Mouse (Mus musculus): ENCODE results near the gene Hoxb6. TPM values are rescaled to one million over a fixed set of nuclear protein-coding genes. Genes with fewer than 3 reads are reported as not detected.

Gene Hoxb6
- total RNA-seq, 2 experiments from 2014 or later: not detected

DNA sequence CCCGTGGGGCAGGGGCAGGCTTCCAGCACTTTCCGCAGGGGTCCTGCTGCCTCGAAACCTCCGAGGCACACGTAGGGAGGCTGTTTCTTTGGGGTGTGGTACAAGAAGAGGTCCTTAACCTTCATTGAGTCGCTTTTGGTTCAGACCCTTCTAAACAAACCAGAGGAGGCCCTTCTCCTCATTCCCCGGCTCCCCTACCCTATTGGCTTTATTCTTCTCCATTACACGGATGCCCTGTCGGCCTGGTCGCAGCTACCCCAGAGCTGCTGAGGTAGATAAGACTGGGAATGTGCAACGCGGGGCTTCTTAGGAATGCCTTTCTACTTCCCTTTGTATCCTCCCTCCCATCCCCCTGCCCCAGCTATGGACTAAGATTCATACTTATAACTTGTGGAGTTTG is 34.4 kb downstream of the Hoxb6 start:
- DNase-seq: no peak
- intact Hi-C loops (cut with DNase I): no loop called here

DNA sequence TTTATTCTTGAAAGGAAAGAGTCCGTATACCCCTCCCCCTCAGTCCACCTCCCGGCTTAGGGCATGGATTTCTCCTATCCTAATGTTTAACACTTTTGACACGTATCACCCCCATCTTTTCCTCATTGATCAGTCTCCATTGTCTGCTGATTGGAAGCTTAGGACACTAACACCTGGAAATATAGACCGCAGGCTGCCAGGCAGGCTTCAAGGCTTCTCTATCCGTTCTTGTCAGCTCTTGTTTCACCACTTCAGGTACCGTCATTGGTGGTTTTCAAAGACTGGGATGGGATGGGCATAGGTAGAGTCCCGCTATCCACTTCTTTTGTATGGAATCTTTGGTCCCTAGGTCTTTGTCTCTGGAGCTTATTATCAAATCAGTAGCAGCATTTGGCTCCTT is 34.8 kb downstream of the Hoxb6 start:
- DNase-seq: no peak
- intact Hi-C loops (cut with DNase I): no loop called here

DNA sequence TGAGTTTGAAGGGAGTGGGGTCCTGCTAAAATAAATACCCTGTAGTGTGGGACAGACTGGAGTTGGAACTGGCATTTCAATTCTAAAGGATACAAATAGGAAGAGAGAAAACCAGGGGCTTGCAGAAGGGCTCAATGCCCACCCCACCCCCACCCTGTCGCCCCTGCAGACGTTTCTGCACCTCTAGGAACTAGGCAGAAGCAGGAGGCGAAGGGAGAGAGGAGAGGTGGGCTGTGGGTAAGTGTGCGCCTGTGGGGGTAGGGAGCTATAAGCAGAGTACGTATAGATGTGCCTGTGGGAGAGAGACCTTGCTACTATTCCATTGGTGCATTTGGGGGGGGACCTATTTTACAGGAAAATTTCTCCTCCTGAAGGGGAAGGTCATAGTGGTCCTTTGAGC is 35.5 kb downstream of the Hoxb6 start:
- no peak for DNase-seq
- intact Hi-C loops (cut with DNase I): no loop called here

DNA sequence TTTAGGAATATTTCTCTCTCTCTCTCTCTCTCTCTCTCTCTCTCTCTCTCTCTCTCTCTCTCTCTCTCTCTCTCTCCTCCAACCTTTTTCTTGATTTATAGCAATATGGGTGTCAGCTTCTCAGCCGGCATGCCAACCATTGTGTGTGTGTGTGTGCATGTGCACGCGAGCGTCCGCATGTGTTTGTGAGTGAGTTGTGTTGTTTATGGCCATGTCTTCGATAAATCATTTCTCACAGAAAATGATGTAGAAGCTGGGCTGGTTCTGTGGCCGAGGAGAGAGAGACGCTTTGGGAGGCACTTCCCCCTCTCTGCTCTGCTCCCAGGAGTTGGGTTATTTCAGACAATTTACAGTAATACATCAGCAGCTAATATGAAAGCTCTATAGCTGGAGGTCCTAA is 36.3 kb downstream of the Hoxb6 start:
- intact Hi-C loops (cut with DNase I): no loop called here
- no peak for DNase-seq

DNA sequence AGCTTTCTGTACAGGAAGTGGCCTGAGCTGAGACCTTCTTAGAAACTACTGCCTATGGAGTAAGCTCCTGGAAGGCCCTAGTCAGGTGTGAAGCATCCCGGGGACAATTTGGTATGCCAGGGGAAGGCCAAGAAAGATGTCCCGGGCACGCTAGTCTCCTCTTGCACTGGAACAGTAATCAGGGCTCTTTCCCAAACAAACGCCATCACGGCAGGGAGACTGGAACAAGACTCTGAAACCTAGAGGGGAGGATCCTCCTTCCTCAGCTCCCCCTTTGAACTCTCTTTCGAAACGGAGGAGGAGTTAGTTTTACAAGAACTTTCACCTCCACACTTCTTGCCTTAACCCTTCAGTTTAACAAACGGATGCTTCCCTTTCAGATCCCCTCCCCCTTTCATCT is 39.8 kb downstream of the Hoxb6 start:
- no peak for DNase-seq
- intact Hi-C loops (cut with DNase I): no loop called here

DNA sequence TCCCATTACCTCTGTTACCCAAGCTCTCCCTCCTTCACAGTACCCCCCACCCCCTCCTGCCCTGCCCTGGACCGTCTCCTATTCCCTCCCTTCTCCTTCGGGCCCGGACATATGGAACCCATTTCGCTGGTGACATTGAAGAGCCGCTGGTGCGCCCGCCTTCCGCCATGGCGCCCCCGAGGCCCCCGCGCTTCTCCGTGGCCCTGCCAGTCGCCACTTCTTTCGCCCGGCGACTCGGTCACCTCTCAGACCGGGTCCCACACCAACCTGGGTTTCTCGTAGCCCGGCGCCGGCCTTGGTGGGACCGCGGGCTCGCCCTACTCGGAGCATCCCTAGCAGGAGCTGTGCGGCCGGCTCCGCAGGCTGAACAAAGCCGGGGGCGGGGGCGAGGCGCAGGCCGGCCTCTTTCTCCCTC is 40.3 kb downstream of the Hoxb6 start:
- DNase-seq: no peak
- intact Hi-C loops (cut with DNase I): no loop called here

DNA sequence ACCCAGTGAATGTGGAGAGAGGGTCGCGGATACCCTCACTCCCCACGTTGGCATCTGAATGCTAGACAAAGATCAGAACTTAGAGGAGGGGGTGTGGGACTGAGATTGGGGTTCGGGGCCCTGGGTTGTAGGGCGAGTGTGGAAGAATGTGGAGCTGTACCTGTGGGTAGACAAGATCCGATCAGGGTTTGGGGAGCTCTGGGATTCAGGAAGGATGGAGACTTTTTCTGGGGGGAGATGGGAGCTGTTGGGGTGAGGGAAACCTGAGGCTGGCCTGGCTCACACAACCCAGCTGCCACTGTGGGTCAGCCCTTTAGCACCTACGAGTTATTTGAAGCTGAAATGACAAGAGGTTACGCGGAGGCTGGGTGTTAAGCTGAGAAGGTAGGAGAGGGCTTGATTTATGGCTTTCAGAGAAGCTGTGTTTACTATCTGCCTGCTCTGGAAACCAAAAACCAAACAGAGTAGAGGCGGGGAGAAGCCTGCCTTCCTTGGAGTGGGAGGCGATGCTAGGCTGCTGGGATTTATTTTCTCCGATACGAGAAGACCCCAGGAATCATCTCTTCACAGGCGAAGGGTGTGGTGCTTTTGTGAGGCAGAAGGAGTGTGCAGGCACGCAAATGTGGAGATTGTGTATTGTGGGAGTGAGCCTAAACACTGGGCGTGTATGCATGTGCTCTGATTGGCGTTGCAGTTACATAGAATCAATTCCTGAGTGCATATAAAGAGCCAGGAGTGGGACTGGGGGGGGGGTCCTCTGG is 41.1 kb downstream of the Hoxb6 start:
- intact Hi-C loops (cut with DNase I): no loop called here
- no peak for DNase-seq

DNA sequence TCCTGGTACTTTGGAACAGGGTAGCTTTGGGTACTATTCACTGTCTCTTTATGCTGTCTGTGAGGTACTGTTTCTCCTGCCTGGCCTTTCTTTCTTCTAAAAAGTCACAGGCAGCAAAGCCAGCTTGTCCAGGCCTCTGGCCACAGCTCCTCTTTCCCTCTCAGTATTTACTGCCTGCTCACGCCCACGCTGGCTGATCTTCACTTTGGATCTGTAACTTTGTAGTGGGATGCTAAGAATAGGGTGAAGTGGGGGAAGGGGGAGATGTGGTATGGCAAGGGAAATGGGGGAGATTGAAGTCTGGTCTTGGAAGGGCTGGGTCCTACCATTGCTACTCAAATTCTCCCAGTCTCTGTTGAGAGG is 41.7 kb downstream of the Hoxb6 start:
- no peak for DNase-seq
- intact Hi-C loops (cut with DNase I): no loop called here

DNA sequence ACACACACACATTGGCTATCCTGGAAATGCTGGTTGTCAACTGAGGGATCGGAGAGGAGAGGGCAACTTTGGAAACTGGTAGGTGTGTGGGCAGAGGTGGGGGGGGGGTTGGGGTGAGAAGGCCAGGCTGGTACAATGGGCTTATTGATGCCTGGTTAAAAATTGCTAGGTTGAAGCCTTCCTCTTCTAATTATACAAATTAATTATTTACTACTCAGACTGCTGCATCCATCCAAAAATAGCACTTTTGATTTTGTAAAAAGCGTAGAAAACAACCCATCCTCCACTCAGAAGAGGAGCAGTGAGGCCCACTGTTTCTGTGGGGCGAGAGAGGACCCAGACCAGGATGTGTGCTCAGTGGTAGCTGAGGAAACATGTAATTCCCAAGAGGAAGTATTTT is 42.7 kb downstream of the Hoxb6 start:
- DNase-seq: no peak
- intact Hi-C loops (cut with DNase I): no loop called here

DNA sequence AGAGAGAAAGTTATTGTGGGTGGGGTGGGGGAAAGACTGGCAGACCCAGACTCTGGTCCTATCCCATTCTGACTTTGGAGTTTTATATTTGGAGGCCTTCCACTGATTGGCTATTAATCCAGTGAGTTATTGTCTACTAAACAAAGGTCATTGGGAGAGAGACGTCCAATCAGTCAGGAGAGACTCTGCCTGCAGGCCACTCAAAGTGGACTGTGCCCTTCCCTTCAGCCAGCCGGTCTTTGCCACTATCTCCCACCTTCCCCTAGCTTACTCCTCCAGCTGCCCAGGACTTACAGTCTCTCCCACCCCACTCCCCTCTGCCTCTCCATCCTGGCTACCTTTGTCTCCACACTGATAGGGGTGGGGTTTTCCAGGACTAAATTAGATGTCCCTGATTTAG is 44.3 kb downstream of the Hoxb6 start:
- DNase-seq: no peak
- intact Hi-C loops (cut with DNase I): no loop called here

DNA sequence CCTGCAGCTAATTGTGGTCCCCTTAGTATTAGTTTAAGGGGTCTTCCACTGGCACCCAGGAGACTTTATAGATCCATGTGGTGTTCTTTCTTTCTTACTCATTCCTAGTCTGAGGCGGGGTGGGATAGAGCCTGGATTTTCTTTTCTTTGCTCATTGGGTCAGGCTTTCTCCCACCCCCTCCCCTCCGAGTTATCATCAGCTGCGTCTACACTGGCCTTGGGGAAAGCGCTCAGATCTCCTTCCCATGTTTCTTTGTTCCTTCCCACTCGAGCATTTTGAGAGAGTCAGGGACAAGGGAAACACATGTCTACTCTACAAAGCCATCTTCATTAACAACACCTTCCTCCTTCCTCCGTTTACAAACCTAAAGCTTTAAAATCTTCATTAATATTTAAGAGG is 44.8 kb downstream of the Hoxb6 start:
- intact Hi-C loops (cut with DNase I): no loop called here
- DNase-seq: no peak

DNA sequence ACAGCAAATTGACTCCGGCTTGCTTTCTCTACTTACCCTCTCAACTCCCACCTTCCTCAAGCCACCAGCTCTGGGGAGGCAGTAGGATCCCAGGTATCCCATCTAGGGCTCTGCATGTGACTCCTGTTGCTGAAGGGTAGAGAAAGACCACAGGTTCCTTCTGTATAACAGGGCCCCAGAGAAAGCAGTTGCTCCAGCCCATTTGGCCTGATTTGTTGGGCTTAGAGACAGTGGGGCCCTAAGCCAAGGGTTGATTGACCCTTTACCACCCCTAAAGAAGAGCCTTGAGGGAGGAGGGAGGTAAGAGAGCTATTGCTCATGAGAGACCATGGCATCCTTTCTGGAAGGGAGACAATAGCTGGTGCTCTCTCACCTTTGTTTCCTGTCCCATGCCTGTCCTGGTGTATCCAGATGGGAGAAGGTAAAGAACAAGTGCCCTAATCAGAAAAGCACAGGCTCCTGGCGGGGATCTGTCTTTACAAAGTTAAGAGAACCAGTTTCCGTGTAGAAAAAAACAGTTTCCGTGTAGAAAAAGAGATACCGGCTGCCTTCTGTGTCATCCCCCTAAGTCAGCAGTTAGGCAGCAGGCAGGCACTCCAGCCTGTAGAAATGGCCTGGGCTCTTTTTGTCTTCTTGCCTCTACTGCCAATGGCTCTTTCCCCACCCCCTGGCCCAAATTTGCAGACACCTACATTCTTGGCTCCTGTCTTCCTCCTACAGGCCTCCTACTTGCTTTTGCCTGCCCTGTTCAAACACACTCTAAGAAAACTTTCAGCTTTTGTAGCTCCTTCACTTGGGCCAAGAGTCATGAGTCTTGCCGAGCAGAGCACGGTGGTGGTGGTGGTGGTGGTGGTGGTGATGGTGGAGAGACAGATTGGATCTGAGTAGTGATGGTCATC is 46.9 kb downstream of the Hoxb6 start:
- intact Hi-C loops (cut with DNase I): no loop called here
- DNase-seq: no peak

DNA sequence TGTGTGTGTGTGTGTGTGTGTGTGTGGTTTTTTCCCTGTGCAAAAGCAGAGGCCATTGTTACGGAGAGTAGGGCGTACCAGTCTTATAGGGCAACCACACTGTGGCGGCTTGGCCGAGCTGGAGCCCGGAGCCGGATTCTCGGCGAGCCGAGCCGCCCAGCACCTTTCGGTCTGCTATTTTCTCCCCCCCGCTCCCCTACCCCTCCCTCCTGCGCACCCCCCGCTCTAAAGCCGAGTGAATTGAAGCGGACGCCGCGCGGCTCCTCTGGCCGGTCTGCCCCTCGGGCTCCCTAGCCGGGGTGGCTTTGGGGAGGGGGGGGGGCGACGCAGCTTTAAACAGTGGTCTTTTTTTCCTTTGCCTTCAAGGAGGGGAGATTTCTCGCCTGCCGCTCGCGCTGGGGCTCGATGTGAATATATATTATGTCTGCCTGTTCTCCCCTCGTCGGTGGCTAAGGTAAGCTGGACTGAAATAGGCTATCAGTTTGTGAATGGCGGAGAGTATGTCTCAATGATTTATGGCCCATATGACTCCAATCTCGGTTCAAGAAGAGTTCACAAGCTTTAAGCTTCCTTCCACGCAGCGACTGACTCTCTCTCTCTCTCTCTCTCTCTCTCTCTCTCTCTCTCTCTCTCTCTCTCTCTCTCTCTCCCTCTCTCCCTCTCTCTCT is 48.6 kb downstream of the Hoxb6 start:
- intact Hi-C loops (cut with DNase I): no loop called here
- DNase-seq: no peak

DNA sequence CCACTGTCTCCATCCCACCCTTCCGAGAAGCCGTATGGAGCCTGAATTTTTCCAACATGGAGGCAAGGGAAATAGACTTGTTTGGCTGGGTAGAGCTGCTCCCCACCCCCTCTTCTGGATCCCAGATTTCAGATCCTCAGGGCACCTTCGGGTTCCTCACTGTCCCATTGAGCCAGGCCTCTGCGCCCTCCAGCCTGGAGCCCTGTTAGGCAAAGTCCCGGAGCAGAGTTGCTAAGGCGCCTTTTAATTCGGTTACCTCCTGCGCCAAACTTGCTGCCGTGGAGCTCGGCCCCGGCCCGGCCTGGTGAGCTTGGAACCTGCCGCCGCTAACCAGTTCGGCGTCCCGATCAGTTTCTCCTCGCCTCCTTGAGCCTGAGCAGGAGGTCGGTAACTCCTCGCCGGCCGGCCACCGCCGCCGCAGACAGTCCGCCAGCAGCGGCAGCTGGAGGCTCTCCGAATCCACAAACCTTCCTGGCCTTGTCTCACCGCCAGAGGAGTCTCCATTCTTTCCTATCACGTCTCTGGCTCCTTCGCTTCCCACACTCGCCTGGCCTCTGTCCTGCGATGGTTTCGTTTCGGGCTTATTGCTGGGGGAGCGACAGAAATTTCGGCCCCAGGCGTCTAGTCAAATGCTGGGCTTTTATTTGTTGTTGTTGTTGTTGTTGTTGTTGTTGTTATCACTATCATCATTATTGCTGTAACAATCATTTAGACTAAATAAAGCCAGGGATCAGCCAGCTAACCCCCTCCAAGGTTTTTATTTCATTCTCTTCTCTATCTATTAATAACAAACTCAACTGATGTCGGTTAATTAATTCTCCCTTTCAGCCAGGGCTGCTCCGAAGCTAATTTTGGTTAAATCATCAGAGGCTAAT is 49.7 kb downstream of the Hoxb6 start:
- peak; percentile 47 to 62 for DNase-seq
- intact Hi-C loops (cut with DNase I): no loop called here

DNA sequence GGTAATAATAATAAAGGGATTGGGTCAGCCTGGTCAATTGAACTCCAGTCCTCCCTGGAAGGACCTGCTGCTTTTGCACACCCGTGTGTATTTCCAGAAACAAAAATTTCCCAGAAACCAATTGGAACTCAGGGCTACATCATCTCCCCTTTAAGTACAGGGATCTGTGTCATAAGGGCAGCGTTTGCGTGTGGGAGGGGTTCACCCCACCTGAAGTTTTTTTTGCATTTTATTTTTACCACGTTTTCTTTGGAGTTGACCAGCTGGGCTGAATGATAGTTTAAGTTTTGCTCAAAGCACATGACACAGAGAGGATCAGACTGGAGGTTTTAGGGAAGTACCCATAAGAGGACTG is 50.3 kb downstream of the Hoxb6 start:
- intact Hi-C loops (cut with DNase I): no loop called here

DNA sequence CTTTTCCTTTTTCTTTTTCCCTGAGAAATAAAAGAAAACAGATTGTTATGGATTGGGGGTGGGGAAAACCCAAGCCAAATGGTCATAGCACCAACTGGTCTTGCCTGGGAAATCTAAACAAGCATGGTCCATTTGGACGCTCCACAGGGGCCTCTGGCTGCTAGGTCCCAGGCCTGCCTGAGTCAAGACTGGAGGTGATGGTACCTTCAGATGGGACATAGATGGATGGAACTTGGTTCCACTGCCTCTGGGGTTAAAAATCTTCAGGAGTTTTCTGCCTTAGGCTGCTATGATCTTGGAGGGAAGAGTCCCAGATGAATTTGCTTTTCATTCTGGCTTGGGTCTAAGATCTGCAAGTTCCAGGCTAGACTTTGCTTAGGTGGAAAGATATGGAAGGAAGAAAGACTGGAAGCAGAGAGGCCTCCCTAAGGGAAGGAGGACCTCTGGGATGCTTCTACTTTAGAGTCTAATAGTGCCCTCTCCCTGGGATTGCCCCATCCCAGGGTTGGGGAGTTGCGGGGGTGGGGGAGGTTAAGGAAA is 51.0 kb downstream of the Hoxb6 start:
- intact Hi-C loops (cut with DNase I): no loop called here
- DNase-seq: no peak

More for the DNA sequence above, 50.3 kb downstream of the Hoxb6 start:
- DNase-seq: no peak

DNA sequence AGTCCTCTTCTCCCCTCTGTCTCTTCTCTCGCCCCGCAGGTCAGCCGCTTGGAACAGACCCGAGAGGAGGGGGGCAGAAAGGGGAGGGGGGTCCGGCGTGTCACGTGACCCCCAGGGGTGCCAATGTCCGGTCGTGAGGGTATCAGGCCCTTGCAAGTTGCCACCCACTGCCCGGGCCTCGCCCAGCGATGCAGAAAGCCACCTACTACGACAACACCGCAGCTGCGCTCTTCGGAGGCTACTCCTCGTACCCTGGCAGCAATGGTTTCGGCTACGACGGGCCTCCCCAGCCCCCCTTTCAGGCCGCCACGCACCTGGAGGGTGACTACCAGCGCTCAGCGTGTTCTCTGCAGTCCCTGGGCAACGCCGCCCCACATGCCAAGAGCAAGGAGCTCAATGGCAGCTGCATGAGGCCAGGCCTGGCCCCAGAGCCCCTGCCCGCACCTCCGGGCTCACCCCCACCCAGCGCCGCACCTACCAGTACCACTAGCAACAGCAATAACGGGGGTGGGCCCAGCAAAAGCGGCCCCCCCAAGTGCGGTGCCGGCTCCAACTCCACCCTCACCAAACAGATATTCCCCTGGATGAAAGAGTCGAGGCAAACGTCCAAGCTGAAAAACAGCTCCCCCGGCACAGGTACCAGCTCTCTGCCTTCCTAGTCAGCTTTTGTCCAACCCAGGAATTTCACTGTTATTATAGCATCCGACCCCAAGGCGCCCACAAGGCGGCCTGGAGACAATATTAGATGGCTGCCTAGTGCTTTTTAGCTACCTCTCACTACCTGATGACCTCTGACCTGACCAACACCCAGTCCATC is 52.0 kb downstream of the Hoxb6 start:
- intact Hi-C loops (cut with DNase I): no loop called here
- no peak for DNase-seq

DNA sequence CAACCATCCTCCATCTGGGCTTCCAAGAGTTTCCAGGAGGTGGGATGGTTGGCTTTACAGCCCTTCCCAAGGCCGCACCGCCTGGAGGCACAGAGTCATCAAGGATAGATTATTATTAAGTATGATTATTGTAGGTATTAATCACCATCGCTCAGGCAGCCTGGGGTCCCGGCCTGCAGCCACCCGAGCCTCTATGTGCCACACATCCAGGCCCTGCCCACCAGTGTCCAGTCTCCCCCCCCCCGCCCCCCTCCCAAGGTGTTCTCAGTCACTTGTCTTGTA is 52.5 kb downstream of the Hoxb6 start:
- DNase-seq: no peak
- intact Hi-C loops (cut with DNase I): no loop called here

DNA sequence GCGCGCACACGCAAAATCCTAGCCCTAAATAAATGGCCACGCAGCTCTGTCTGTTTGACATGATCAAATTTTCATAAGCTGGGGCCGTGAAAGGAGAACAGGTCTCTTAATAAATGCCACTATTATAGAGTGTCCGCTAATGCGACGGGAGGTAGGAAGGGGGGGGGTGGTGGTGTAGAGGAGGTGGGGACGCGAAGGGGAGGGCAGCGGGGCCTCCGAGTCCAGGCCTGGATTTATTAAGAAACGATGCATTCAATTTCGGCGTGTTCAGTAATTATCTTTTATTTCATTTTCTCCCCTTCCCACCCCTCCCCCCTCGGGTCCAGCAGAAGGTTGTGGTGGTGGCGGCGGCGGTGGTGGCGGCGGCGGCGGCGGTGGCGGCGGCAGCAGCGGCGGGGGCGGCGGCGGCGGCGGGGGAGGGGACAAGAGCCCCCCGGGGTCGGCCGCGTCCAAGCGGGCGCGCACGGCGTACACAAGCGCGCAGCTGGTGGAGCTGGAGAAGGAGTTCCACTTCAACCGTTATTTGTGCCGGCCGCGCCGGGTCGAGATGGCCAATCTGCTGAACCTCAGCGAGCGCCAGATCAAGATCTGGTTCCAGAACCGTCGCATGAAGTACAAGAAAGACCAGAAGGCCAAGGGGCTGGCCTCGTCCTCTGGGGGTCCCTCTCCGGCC is 53.1 kb downstream of the Hoxb6 start:
- no peak for DNase-seq
- intact Hi-C loops (cut with DNase I): no loop called here

Data from heart, postnatal 14 days (tissue).